Comparison of ENCODE assay signal across 22 mouse cellular contexts in the genomic region with DNA sequence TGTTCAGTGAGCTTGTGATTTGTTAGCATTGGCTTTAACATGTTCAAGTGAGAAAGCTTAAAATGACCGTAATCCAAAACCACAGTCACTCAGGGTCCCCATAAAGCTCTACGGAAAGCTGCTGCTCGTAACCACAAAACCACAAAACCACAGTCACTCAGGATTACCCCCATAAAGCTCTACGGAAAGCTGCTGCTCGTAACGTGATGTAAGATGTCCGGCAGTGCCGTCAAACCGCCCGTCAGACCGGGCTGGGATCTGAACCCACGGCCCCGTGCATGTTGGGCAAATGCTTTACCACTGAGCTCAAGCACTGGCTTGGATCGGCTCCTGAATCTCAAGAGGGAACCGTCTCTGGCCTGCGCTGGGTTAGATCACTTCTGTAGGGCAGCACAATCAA. TPM values are rescaled to one million over a fixed set of nuclear protein-coding genes. Genes with fewer than 3 reads are reported as not detected.
DNase-seq lines count a peak whose midpoint lies in the region; ATAC-seq lines count a peak whose summit lies in the region.
"Had no signal": no experiment of that assay in that cellular context is flagged by ENCODE, and none has a peak within 500 bp of the region (broad histone marks: within the 10 kb centered on the region; RNA-seq: fewer than 3 reads in every experiment).

No protein-coding gene starts in this region.

- peak; percentile 34 for DNase-seq in thymus, postnatal 4 days
- no peak for DNase-seq in thymus, postnatal 14 days
- no peak for DNase-seq in testis, postnatal 14 days (ENCODE audit: low spot score)
- no peak for DNase-seq in left cerebral cortex, adult 18-20 months (ENCODE audit: low spot score in 2 of 2)
- no peak for DNase-seq in adrenal gland, adult (ENCODE audit: inconsistent age in 2 of 2, low spot score in 1 of 2)
- DNase-seq: adrenal gland, postnatal 10 days; cerebellum, adult 8-10 months; forebrain, postnatal 0 days; gastrocnemius, postnatal 14 days; heart, adult 2 months; kidney, adult 9 months; kidney, postnatal 25 days; lung, adult 18-20 months; lung, postnatal 10 days; right cerebral cortex, postnatal 4 days; thymus, adult 18-20 months had no signal

- ATAC-seq in common myeloid progenitor, adult 5-6 weeks (replicated peaks; ENCODE audit: low read depth, poor library complexity, severe bottlenecking): peak; percentile 83
- ATAC-seq in megakaryocyte-erythroid progenitor cell, adult 5-6 weeks (replicated peaks; ENCODE audit: low FRiP score, low TSS enrichment, poor library complexity, severe bottlenecking): peak; percentile 54
- ATAC-seq: activated CD4-positive, CD25-positive, alpha-beta regulatory T cell, adult 4 months; forebrain, postnatal 0 days; intestine, embryonic 15.5 days; liver, embryonic 12.5 days; midbrain, embryonic 13.5 days had no signal

RNA-seq across cellular contexts. Expression of gene Itpr2, which starts 49.5 kb away (rescaled TPM):
- total RNA-seq in common myeloid progenitor, adult 5-6 weeks (2017): 16.3 and 18.5 TPM in 2 replicates
- total RNA-seq in megakaryocyte-erythroid progenitor cell, adult 5-6 weeks (2014; fragmentation: Nextera tagmentation): 10.1 and 14.2 TPM in 2 replicates
- total RNA-seq in megakaryocyte-erythroid progenitor cell, adult 5-6 weeks (2017): 8.6 and 9.3 TPM in 2 replicates
- 10 to 100 TPM; 10.7 to 13.3 TPM for total RNA-seq in left cerebral cortex, adult 18-20 months (2021)
